Mouse (Mus musculus): Measurements from ENCODE around the gene Gata2. TPM values are rescaled to one million over a fixed set of nuclear protein-coding genes. Genes with fewer than 3 reads are reported as not detected.

The Gata2 gene
- total RNA-seq, 4 experiments from 2014 or later: 5.4 to 6.3 (median 5.8) TPM

DNA sequence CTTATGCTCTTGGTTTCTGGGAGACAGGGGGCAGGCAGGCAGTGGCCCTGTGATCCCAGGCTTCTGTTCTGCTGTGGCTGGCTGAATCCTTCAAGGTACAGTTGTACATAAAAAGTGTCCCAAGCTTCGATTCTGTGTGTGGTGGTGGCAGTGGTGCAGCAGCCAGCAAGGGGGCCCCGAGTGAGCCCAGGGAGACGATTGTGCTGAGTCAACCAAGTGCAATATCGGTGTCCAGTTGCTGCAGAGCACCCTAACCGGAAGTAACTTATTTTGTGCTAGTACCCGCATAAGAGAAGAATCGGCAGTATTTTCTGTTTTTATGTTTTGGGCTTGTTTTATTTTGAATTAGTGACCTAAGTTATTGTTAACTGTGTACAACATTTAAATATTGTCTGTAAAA lies 12.9 kb downstream of the Gata2 start:
- no peak for DNase-seq (ENCODE audit: low spot score in 2 of 2)

GRCm38 (mm10) chr6:88207403-88208033 lies 13.8 kb downstream of the Gata2 start:
- DNase-seq (ENCODE audit: low spot score in 2 of 2): no peak

DNA sequence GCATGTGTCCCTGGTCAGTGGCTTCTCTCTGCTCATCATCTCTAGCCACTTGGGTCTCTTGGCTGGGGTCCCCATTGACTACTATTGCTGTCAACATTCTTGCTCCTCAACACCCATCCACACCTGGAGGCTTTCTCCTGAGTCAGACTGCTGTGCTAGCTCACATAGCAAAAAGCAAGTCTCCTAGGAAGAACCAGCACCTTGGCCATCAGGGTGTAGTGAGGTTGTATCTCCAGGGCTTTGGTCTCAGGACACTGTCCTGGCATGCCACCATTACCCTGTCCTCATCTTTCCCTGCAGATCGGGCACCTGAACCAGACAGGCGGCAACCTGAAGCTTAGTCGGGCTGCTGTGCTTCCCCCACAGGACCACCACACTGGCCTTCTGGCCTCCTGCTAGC lies 14.6 kb downstream of the Gata2 start:
- DNase-seq (ENCODE audit: low spot score in 2 of 2): no peak

DNA sequence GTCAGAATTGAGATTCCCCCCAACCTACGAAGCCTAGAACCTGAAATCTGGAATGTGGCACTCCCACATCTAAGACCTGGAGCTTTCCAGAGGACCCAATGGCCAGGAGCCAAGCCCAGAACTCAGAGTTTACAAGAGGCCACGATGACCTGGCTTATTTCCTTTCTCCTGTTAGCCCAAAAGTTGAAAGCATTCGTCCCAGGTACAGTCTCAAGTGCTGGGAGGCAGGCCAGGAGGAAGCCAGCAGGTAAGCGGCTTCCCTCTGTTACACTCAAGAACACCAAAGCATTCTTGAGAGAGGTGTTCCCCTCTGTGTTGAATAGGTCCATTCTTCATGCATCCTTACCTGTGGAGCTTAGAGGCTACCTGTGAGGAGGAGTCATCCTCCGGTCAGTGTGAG lies 15.8 kb downstream of the Gata2 start:
- DNase-seq (ENCODE audit: low spot score in 2 of 2): no peak

- DNase-seq (ENCODE audit: low spot score in 2 of 2): no peak
Measured at GRCm38 (mm10) chr6:88210182-88210581, 16.5 kb downstream of the Gata2 start.

- DNase-seq (ENCODE audit: low spot score in 2 of 2): no peak
Measured at GRCm38 (mm10) chr6:88215797-88216196, 22.1 kb downstream of the Gata2 start.

DNA sequence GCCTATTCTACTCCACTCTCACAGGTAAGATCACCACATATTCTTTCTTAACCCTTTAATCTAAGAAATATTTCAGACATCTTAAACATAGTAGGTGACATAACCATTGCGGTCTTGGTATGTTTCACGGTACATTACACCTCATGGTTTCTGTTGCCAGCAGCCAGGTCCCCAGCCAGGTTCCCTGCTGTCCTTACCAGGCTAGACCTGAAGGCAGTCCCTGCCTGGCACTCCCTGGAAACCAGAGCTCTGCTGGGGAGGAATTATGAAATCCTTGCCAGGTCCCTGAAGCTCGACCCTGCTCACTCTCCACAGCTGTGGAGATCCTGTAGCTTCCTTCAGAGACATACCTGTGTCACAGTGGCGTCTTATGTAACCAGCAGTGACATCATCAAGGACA lies 22.5 kb downstream of the Gata2 start:
- no peak for DNase-seq (ENCODE audit: low spot score in 2 of 2)

DNA sequence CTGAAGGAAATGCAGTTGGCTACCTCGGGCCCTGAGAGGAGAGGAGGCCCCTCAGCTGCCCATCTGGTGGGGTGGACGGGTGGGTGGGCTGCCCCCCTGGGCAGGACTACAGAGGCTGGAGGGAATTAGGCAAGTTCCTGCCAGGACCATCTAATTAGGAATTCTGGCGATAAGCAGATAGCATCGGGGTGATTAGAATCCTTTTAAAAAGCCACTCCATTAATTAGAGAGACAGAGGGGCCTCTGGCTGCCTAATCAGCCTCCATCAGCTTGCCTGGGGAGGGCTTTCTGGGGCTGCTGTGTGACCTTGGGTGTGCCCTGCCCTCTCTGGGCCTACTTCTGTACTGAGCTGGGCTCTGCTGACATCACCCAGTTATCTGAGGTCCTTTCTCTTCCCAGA lies 25.4 kb downstream of the Gata2 start:
- no peak for DNase-seq (ENCODE audit: low spot score in 2 of 2)

- DNase-seq (ENCODE audit: low spot score in 2 of 2): no peak
Measured at GRCm38 (mm10) chr6:88221968-88222367, 28.3 kb downstream of the Gata2 start, which contains the start of gene Dnajb8. Gene Dnajb8 (plus strand): TSS chr6:88222268.

DNA sequence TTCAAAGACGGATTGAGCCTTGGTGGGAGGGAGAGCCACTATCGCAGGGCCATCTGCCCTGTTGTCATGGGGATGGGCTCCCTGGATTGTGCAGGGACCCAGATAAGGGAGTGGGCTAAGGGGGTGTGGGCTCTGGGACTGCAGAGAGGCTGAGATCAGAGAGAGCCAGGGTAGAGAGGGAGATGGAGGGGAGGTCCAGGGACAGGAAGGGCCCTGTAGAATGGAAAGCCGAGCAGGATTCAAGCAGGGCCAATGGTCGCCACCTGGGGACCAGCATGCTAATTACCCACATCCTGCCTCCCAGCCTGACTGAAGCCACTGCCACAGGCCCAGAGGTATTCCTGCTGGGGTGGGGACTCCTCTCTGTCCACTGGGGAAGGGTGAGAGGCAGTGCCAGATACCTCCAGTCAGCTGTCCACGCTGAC lies 32.9 kb downstream of the Gata2 start:
- DNase-seq (ENCODE audit: low spot score in 2 of 2): no peak

DNA sequence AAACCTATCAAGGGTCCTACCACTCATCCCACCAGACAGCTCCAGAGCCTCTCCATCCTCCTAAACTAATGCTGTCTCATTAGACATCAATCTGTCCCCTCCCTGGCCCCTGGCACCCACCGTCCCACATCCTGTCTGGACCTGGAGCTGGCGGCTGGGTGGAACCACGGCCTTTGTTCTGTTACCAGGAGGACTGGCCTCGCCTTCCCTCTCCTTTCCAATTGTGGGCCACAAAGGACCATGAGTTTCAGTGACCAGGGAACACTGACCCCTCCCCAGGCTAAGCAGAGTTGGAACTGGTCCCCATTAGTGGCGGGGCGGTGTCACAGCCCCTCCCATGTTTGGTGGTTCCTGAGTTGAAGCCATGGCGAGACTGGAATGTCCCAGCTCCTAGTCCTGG lies 33.8 kb downstream of the Gata2 start:
- DNase-seq (ENCODE audit: low spot score in 2 of 2): no peak

DNA sequence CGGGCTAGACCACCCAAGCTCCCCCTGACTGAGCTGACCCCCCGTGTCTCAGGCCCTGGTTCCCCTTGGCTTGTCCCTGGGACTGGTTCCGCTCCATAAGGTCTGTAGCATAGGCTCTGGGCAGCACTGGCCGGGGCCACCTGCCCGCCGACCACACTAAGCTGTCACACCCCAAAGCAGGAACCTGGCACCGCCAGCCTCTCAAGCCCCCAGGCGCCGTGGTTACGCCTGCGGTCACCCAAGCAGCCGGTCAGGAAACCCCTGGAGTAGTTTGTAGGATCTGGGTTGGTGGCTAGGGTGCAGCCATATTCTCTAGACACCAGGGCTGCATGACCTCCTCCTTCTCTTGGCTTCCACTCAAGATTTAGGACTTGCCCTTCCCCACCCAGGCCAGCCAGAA lies 35.5 kb downstream of the Gata2 start:
- DNase-seq (ENCODE audit: low spot score in 2 of 2): no peak

GRCm38 (mm10) chr6:88231821-88232220 lies 38.1 kb downstream of the Gata2 start:
- DNase-seq (ENCODE audit: low spot score in 2 of 2): no peak

GRCm38 (mm10) chr6:88232221-88232620 lies 38.5 kb downstream of the Gata2 start:
- no peak for DNase-seq (ENCODE audit: low spot score in 2 of 2)

- DNase-seq (ENCODE audit: low spot score in 2 of 2): no peak
Measured at GRCm38 (mm10) chr6:88233996-88234395, 40.3 kb downstream of the Gata2 start.

GRCm38 (mm10) chr6:88235461-88235860 lies 41.8 kb downstream of the Gata2 start:
- DNase-seq (ENCODE audit: low spot score in 2 of 2): no peak

DNA sequence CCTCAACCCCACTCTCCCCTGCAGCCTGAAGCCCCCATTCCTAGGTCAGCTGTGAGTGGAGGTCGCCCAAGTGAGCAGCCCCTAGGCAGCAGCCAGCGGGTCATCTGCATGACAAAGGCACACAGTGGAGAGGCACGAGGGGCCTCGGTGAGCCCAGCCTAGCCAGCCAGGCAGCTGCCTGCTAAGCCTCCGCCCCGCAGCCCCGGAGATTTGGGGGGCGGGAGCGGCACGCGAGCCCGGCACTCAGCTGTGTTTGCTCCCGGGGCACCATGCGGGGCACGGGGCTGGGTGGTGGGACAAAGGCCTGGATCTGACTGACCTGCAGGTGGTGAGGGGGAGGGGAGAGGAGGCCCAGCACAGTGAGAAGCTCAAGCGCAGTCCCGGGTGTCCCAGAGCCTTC lies 42.3 kb downstream of the Gata2 start:
- DNase-seq (ENCODE audit: low spot score in 2 of 2): no peak

- DNase-seq (ENCODE audit: low spot score in 2 of 2): no peak
Measured at GRCm38 (mm10) chr6:88236513-88236912, 42.8 kb downstream of the Gata2 start.

- peak in 1 of 2 experiments; percentile 25 for DNase-seq (ENCODE audit: low spot score in 2 of 2)
Measured at GRCm38 (mm10) chr6:88242604-88243003, 48.9 kb downstream of the Gata2 start.

GRCm38 (mm10) chr6:88249231-88249630 lies 55.5 kb downstream of the Gata2 start:
- no peak for DNase-seq (ENCODE audit: low spot score in 2 of 2)

GRCm38 (mm10) chr6:88251396-88251795 lies 57.7 kb downstream of the Gata2 start:
- no peak for DNase-seq (ENCODE audit: low spot score in 2 of 2)

- no peak for DNase-seq (ENCODE audit: low spot score in 2 of 2)
Measured at GRCm38 (mm10) chr6:88251798-88252478, 58.2 kb downstream of the Gata2 start.

DNA sequence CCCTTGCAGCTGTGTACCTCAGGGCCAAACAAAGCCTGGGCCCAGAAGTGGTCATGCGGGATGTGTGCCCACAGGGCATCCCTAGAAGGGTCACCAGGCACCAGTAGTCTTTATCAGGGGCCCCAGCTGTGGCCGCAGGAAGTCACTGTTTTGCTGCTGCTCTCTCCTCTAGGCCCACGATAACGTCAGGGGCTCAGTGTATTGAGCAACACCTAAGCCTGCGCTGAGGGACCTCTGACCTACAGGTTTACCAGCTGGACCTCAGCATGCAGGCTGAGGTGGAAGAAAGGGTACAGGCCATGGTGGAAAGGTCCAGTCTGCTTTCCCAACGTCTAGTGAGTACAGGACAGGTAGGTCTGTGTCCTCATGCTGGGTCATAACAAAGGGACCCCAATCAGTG lies 60.4 kb downstream of the Gata2 start:
- DNase-seq (ENCODE audit: low spot score in 2 of 2): no peak
